In genomic region chr19:58460361-58461022, GRCm38 (mm10) we compare ENCODE assay signal across 21 mouse cellular contexts. TPM values are rescaled to one million over a fixed set of nuclear protein-coding genes. Genes with fewer than 3 reads are reported as not detected.
DNase-seq lines count a peak whose midpoint lies in the region; ATAC-seq lines count a peak whose summit lies in the region.
"Had no signal": no experiment of that assay in that cellular context is flagged by ENCODE, and none has a peak within 500 bp of the region (broad histone marks: within the 10 kb centered on the region; RNA-seq: fewer than 3 reads in every experiment).

No protein-coding gene starts in this region.

- peaks cover 33% of the 10 kb centered on the region for H3K4me1 ChIP-seq in midbrain, embryonic 10.5 days
- H3K4me1 ChIP-seq in midbrain, embryonic 15.5 days, result peaks cover 22% of the 10 kb centered on the region
- no peaks in the 10 kb centered on the region; the same call in 1 of the 2 replicates for H3K4me1 ChIP-seq in hindbrain, embryonic 11.5 days (replicated peaks; ENCODE audit: control insufficient read depth, insufficient read depth, low read length)
- H3K4me1 ChIP-seq in midbrain, embryonic 14.5 days (ENCODE audit: control insufficient read depth, insufficient read depth, low read length), result peaks cover 26% of the 10 kb centered on the region
- H3K4me1 ChIP-seq in liver, embryonic 11.5 days (replicated peaks; ENCODE audit: control insufficient read depth, insufficient read depth, low read length), result no peaks in the 10 kb centered on the region

- H3K9ac ChIP-seq in midbrain, embryonic 15.5 days, result no peak overlapping the region
- no peak overlapping the region for H3K9ac ChIP-seq in hindbrain, embryonic 11.5 days (ENCODE audit: low read depth, low read length)
- H3K9ac ChIP-seq in midbrain, embryonic 14.5 days (replicated peaks; ENCODE audit: low read length), result no peak overlapping the region
- no peak overlapping the region for H3K9ac ChIP-seq in liver, embryonic 11.5 days (ENCODE audit: low read depth, low read length)
- H3K9ac ChIP-seq: hindbrain, embryonic 15.5 days; limb, embryonic 13.5 days had no signal

- peak overlapping the region; percentile 85 for H3K27ac ChIP-seq in midbrain, embryonic 10.5 days (replicated peaks)
- no peak overlapping the region for H3K27ac ChIP-seq in midbrain, embryonic 15.5 days
- peak overlapping the region; percentile 61 for H3K27ac ChIP-seq in hindbrain, embryonic 11.5 days (ENCODE audit: low read depth, low read length)
- peak overlapping the region; percentile 67; the same call in 1 of the 2 replicates for H3K27ac ChIP-seq in midbrain, embryonic 14.5 days (replicated peaks; ENCODE audit: low read depth, low read length)
- no peak overlapping the region for H3K27ac ChIP-seq in liver, embryonic 11.5 days (ENCODE audit: low read depth, low read length)
- H3K27ac ChIP-seq: hindbrain, embryonic 15.5 days; limb, embryonic 13.5 days had no signal

- H3K27me3 ChIP-seq in midbrain, embryonic 10.5 days (ENCODE audit: low read depth, poor library complexity, severe bottlenecking), result peaks cover 46% of the 10 kb centered on the region
- 0 out of 2 replicates have a peak, but pooled peaks cover 3% of the 10 kb centered on the region for H3K27me3 ChIP-seq in midbrain, embryonic 15.5 days (replicated peaks)
- no peaks in the 10 kb centered on the region for H3K27me3 ChIP-seq in hindbrain, embryonic 11.5 days (ENCODE audit: control insufficient read depth, insufficient read depth, low read length)
- no peaks in the 10 kb centered on the region for H3K27me3 ChIP-seq in midbrain, embryonic 14.5 days (ENCODE audit: control insufficient read depth, insufficient read depth, low read length)
- peaks cover 18% of the 10 kb centered on the region for H3K27me3 ChIP-seq in liver, embryonic 11.5 days (replicated peaks; ENCODE audit: control insufficient read depth, insufficient read depth, low read length)

- H3K4me2 ChIP-seq in midbrain, embryonic 15.5 days, result no peak overlapping the region
- no peak overlapping the region for H3K4me2 ChIP-seq in hindbrain, embryonic 11.5 days (replicated peaks; ENCODE audit: low read depth, low read length)
- H3K4me2 ChIP-seq in midbrain, embryonic 14.5 days (ENCODE audit: low read length), result no peak overlapping the region
- no peak overlapping the region for H3K4me2 ChIP-seq in liver, embryonic 11.5 days
- H3K4me2 ChIP-seq: hindbrain, embryonic 15.5 days; limb, embryonic 13.5 days had no signal

- WGBS in midbrain, embryonic 10.5 days, result 9% methylated on average over 13 of the region's 13 CpGs
- 5% methylated on average over 13 of the region's 13 CpGs for WGBS in midbrain, embryonic 15.5 days
- WGBS in hindbrain, embryonic 11.5 days, result 36% methylated on average over 13 of the region's 13 CpGs
- WGBS in midbrain, embryonic 14.5 days, result 5% methylated on average over 13 of the region's 13 CpGs
- WGBS in liver, embryonic 11.5 days, result 71% methylated on average over 13 of the region's 13 CpGs

- no peak for ATAC-seq in midbrain, embryonic 15.5 days (replicated peaks)
- ATAC-seq in hindbrain, embryonic 11.5 days (ENCODE audit: low FRiP score), result peak; percentile 68
- no peak for ATAC-seq in midbrain, embryonic 14.5 days (ENCODE audit: low FRiP score, low TSS enrichment)
- ATAC-seq in liver, embryonic 11.5 days (replicated peaks; ENCODE audit: low FRiP score), result no peak

- peak; percentile 55 for DNase-seq in midbrain, embryonic 10.5 days (ENCODE audit: low spot score)
- peak; percentile 59 for DNase-seq in embryo, embryonic 11 days
- DNase-seq in hindbrain, embryonic 11.5 days (ENCODE audit: low spot score), result peak; percentile 63
- peak; percentile 53 for DNase-seq in midbrain, embryonic 14.5 days
- DNase-seq in kidney, adult 8-10 months, result no peak
- no peak for DNase-seq in liver, embryonic 11.5 days (ENCODE audit: low spot score)
- DNase-seq in left cerebral cortex, adult 18-20 months (ENCODE audit: low spot score in 2 of 2), result no peak
- DNase-seq: cerebellum, adult 18-20 months; right cerebral cortex, postnatal 14 days had no signal

- H3K4me3 ChIP-seq in midbrain, embryonic 10.5 days, result no peak overlapping the region
- H3K4me3 ChIP-seq in midbrain, embryonic 15.5 days, result no peak overlapping the region
- no peak overlapping the region for H3K4me3 ChIP-seq in hindbrain, embryonic 11.5 days (ENCODE audit: low read depth, low read length)
- H3K4me3 ChIP-seq in midbrain, embryonic 14.5 days (replicated peaks; ENCODE audit: low read depth, low read length), result no peak overlapping the region
- no peak overlapping the region for H3K4me3 ChIP-seq in liver, embryonic 11.5 days (ENCODE audit: low read depth, low read length)
- H3K4me3 ChIP-seq: hindbrain, embryonic 15.5 days; limb, embryonic 13.5 days had no signal

- no peaks in the 10 kb centered on the region for H3K9me3 ChIP-seq in midbrain, embryonic 10.5 days (replicated peaks)
- H3K9me3 ChIP-seq in midbrain, embryonic 15.5 days, result no peaks in the 10 kb centered on the region
- no peaks in the 10 kb centered on the region for H3K9me3 ChIP-seq in hindbrain, embryonic 11.5 days (ENCODE audit: control insufficient read depth, low read length)
- H3K9me3 ChIP-seq in midbrain, embryonic 14.5 days (ENCODE audit: control insufficient read depth, low read length), result no peaks in the 10 kb centered on the region
- no peaks in the 10 kb centered on the region for H3K9me3 ChIP-seq in liver, embryonic 11.5 days (ENCODE audit: control insufficient read depth, low read length)
- H3K9me3 ChIP-seq: hindbrain, embryonic 15.5 days; limb, embryonic 13.5 days had no signal

- no peaks in the 10 kb centered on the region for H3K36me3 ChIP-seq in midbrain, embryonic 10.5 days
- no peaks in the 10 kb centered on the region for H3K36me3 ChIP-seq in midbrain, embryonic 15.5 days (replicated peaks)
- no peaks in the 10 kb centered on the region for H3K36me3 ChIP-seq in hindbrain, embryonic 11.5 days (ENCODE audit: control insufficient read depth, insufficient read depth, low read length)
- no peaks in the 10 kb centered on the region for H3K36me3 ChIP-seq in midbrain, embryonic 14.5 days (ENCODE audit: control insufficient read depth, insufficient read depth, low read length)
- no peaks in the 10 kb centered on the region for H3K36me3 ChIP-seq in liver, embryonic 11.5 days (ENCODE audit: control insufficient read depth, insufficient read depth, low read length)
- H3K36me3 ChIP-seq: hindbrain, embryonic 15.5 days; limb, embryonic 13.5 days had no signal

RNA-seq across cellular contexts. Expression of gene Gfra1, which starts 4.8 kb away (rescaled TPM):
- 22.1 and 34.3 TPM in 2 replicates for polyA plus RNA-seq in midbrain, embryonic 10.5 days (2016; fragmentation: Nextera tagmentation; extraction: Ambion mirVana)
- polyA plus RNA-seq in midbrain, embryonic 15.5 days (2015; fragmentation: Nextera tagmentation; extraction: Ambion mirVana), result 42.6 and 44.0 TPM in 2 replicates
- polyA plus RNA-seq in hindbrain, embryonic 11.5 days (2014; fragmentation: Nextera tagmentation; extraction: Ambion mirVana), result 30.6 and 42.2 TPM in 2 replicates
- polyA plus RNA-seq in midbrain, embryonic 14.5 days (2014; fragmentation: Nextera tagmentation; extraction: Ambion mirVana), result 34.7 and 40.5 TPM in 2 replicates
- 10.7 and 11.4 TPM in 2 replicates for polyA plus RNA-seq in liver, embryonic 11.5 days (2014; fragmentation: Nextera tagmentation; extraction: Ambion mirVana)
- 10 to 100 TPM; 30.8 to 36.6 TPM for total RNA-seq in left cerebral cortex, adult 18-20 months (2021)
- total RNA-seq: monocyte, adult 5-6 weeks had no signal

RNA-seq across cellular contexts. Expression of gene Ccdc172, which starts 51.3 kb away (rescaled TPM):
- not detected in 2 replicates for polyA plus RNA-seq in midbrain, embryonic 10.5 days (2016; fragmentation: Nextera tagmentation; extraction: Ambion mirVana)
- not detected in 2 replicates for polyA plus RNA-seq in midbrain, embryonic 15.5 days (2015; fragmentation: Nextera tagmentation; extraction: Ambion mirVana)
- not detected in 2 replicates for polyA plus RNA-seq in hindbrain, embryonic 11.5 days (2014; fragmentation: Nextera tagmentation; extraction: Ambion mirVana)
- polyA plus RNA-seq in midbrain, embryonic 14.5 days (2014; fragmentation: Nextera tagmentation; extraction: Ambion mirVana), result not detected in 2 replicates
- not detected in 2 replicates for polyA plus RNA-seq in liver, embryonic 11.5 days (2014; fragmentation: Nextera tagmentation; extraction: Ambion mirVana)
- not detected for total RNA-seq in left cerebral cortex, adult 18-20 months (2021)
- total RNA-seq: adrenal gland, adult 18-20 months; left cerebral cortex, adult 8-10 months; monocyte, adult 5-6 weeks had no signal
- polyA plus RNA-seq: C2C12; gonadal fat pad, adult 2 months; heart, embryonic 14.5 days; hindbrain, embryonic 15.5 days; kidney, embryonic 14.5 days; large intestine, adult 2 months; limb, embryonic 13.5 days; liver, embryonic 16.5 days had no signal

Comparison
In these comparisons a context has a peak if more than half of its experiments do, and no peak if none do; other contexts are left out.
1. H3K27ac ChIP-seq: peak in midbrain, embryonic 10.5 days (single experiment), hindbrain, embryonic 11.5 days (single experiment) and midbrain, embryonic 14.5 days (single experiment); none in midbrain, embryonic 15.5 days (single experiment) and liver, embryonic 11.5 days (single experiment).
2. DNase-seq: peak in midbrain, embryonic 10.5 days (single experiment), embryo, embryonic 11 days (single experiment), hindbrain, embryonic 11.5 days (single experiment) and midbrain, embryonic 14.5 days (single experiment); none in kidney, adult 8-10 months (0 of 2), liver, embryonic 11.5 days (single experiment) and left cerebral cortex, adult 18-20 months (0 of 2).